Mouse (Mus musculus) myocyte (in vitro differentiated cells): ENCODE data around the gene Fstl1.

Experiments used
- REST ChIP-seq: IDR thresholded peaks from one replicate; pipeline ENCODE4 v1.6.1; 2011; ENCODE audit warnings: mild to moderate bottlenecking, control low read depth, moderate library complexity; ENCODE audit not compliant: insufficient read depth, insufficient read length
- USF1 ChIP-seq: IDR thresholded peaks from one replicate; pipeline ENCODE4 v1.6.1; 2011; ENCODE audit warnings: low read depth, mild to moderate bottlenecking, control low read depth, moderate library complexity

DNA sequence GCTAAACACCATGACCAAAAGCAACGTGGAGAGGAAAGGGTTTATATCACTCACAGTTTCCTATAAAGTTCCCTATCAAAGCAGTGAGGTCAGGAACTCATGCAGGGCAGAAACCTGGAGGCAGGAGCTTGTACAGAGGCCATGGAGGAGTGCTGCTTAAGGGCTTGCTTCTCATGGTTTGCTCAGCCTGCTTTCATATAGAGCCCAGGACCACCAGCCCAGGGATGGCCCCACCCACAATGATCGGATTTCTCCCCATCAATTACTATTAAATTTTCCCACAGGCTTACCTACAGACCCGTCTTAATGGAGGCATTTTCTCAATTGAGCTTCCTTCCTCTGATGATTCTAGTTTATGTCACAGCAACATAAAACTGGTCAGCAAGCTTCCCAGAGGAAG is 60.9 kb downstream of the Fstl1 start:
- no peak for TF ChIP-seq USF1
- no peak for TF ChIP-seq REST
